Mouse (Mus musculus): Measurements from ENCODE around the gene Srrm3. TPM values are rescaled to one million over a fixed set of nuclear protein-coding genes. Genes with fewer than 3 reads are reported as not detected.
A peak's percentile ranks its signal among the peaks of the same experiment; 100 is the strongest.

Srrm3 gene
- polyA plus RNA-seq, 1 experiment from 2014 or later, result 12.3 TPM

GRCm38 (mm10) chr5:135847881-135848280, 41.2 kb downstream of the Srrm3 start:
- H3K36me3 ChIP-seq (ENCODE audit: control insufficient read depth, insufficient read depth, low read length), result no peaks in the 10 kb centered on the region
- H3K9ac ChIP-seq (ENCODE audit: low read length), result no peak overlapping the region
- H3K4me1 ChIP-seq (replicated peaks; ENCODE audit: control insufficient read depth, insufficient read depth, low read length), result peaks cover 11% of the 10 kb centered on the region; the same call in 1 of the 2 replicates
- H3K4me2 ChIP-seq (ENCODE audit: low read depth, low read length, severe bottlenecking), result no peak overlapping the region
- H3K27ac ChIP-seq (ENCODE audit: low read depth, low read length), result no peak overlapping the region
- H3K9me3 ChIP-seq (ENCODE audit: control insufficient read depth, low read length), result peaks cover 2% of the 10 kb centered on the region; the same call in 1 of the 2 replicates
- 84% methylated on average over 3 of the region's 3 CpGs for WGBS
- H3K27me3 ChIP-seq (ENCODE audit: control insufficient read depth, insufficient read depth, low read length), result peaks cover 21% of the 10 kb centered on the region
- ATAC-seq (replicated peaks; ENCODE audit: low FRiP score), result no peak
- no peak overlapping the region for H3K4me3 ChIP-seq (ENCODE audit: low read depth, low read length)
- DNase-seq (ENCODE audit: low spot score), result no peak

- peak; percentile 75 for DNase-seq (ENCODE audit: low spot score)
- H3K27me3 ChIP-seq (ENCODE audit: control insufficient read depth, insufficient read depth, low read length), result peaks cover 31% of the 10 kb centered on the region
- peak overlapping the region; percentile 2; the same call in 1 of the 2 replicates for H3K4me2 ChIP-seq (ENCODE audit: low read depth, low read length, severe bottlenecking)
- 0 out of 2 replicates have a peak overlapping the region, but pooled peaks have one; percentile 20 for H3K9ac ChIP-seq (ENCODE audit: low read length)
- ATAC-seq (replicated peaks; ENCODE audit: low FRiP score), result peak; percentile 89
- no peak overlapping the region for H3K4me3 ChIP-seq (ENCODE audit: low read depth, low read length)
- H3K9me3 ChIP-seq (ENCODE audit: control insufficient read depth, low read length), result peaks cover 2% of the 10 kb centered on the region; the same call in 1 of the 2 replicates
- H3K36me3 ChIP-seq (ENCODE audit: control insufficient read depth, insufficient read depth, low read length), result no peaks in the 10 kb centered on the region
- peaks cover 11% of the 10 kb centered on the region; the same call in 1 of the 2 replicates for H3K4me1 ChIP-seq (replicated peaks; ENCODE audit: control insufficient read depth, insufficient read depth, low read length)
- peak overlapping the region; percentile 70 for H3K27ac ChIP-seq (ENCODE audit: low read depth, low read length)
- under 1% methylated on average over 15 of the region's 15 CpGs for WGBS
These were observed 44.3 kb downstream of the Srrm3 start for GRCm38 (mm10) chr5:135851024-135851423.

- Histone ChIP-seq H3K27ac (ENCODE audit: low read depth, low read length) (peak overlapping the region; percentile 70; the same call in 1 of the 2 replicates), H3K4me3 (ENCODE audit: low read depth, low read length) (no peak overlapping the region), H3K4me2 (ENCODE audit: low read depth, low read length, severe bottlenecking) (peak overlapping the region; percentile 2; the same call in 1 of the 2 replicates), H3K36me3 (ENCODE audit: control insufficient read depth, insufficient read depth, low read length) (no peaks in the 10 kb centered on the region), H3K4me1 (replicated peaks; ENCODE audit: control insufficient read depth, insufficient read depth, low read length) (peaks cover 11% of the 10 kb centered on the region; the same call in 1 of the 2 replicates), H3K9ac (ENCODE audit: low read length) (0 out of 2 replicates have a peak overlapping the region, but pooled peaks have one; percentile 20), H3K27me3 (ENCODE audit: control insufficient read depth, insufficient read depth, low read length) (peaks cover 36% of the 10 kb centered on the region), H3K9me3 (ENCODE audit: control insufficient read depth, low read length) (peaks cover 2% of the 10 kb centered on the region; the same call in 1 of the 2 replicates)
- 6% methylated on average over 14 of the region's 14 CpGs for WGBS
- no peak for DNase-seq (ENCODE audit: low spot score)
- no peak for ATAC-seq (replicated peaks; ENCODE audit: low FRiP score)
These were observed 44.8 kb downstream of the Srrm3 start for GRCm38 (mm10) chr5:135851481-135851880.

DNA sequence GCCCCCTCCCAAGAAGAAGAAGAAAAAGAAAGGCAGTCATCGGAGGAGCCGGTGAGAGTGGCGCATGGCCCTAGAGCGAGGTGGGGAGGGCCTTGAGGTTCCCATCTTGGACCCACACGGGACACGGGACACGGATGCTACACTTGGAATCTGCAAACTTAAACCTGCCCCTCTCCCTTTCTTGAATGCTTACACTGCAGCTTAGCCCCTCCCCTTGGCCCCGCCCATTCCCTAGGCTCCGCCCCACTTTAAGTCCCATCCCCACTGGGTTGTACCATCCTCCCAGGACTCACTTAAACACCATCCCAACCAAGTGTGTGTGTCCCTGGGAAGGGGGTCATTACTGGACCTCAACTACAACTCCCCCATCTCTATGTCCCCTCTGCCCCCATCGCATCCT, 45.7 kb downstream of the Srrm3 start:
- peak overlapping the region; percentile 38 for H3K4me2 ChIP-seq (ENCODE audit: low read depth, low read length, severe bottlenecking)
- DNase-seq (ENCODE audit: low spot score), result peak; percentile 60
- 3% methylated on average over 10 of the region's 10 CpGs for WGBS
- H3K27me3 ChIP-seq (ENCODE audit: control insufficient read depth, insufficient read depth, low read length), result peaks cover 45% of the 10 kb centered on the region
- no peak overlapping the region for H3K4me3 ChIP-seq (ENCODE audit: low read depth, low read length)
- ATAC-seq (replicated peaks; ENCODE audit: low FRiP score), result no peak
- H3K9me3 ChIP-seq (ENCODE audit: control insufficient read depth, low read length), result peaks cover 2% of the 10 kb centered on the region; the same call in 1 of the 2 replicates
- no peak overlapping the region for H3K9ac ChIP-seq (ENCODE audit: low read length)
- H3K4me1 ChIP-seq (replicated peaks; ENCODE audit: control insufficient read depth, insufficient read depth, low read length), result peaks cover 13% of the 10 kb centered on the region; the same call in 1 of the 2 replicates
- no peaks in the 10 kb centered on the region for H3K36me3 ChIP-seq (ENCODE audit: control insufficient read depth, insufficient read depth, low read length)
- no peak overlapping the region for H3K27ac ChIP-seq (ENCODE audit: low read depth, low read length)

GRCm38 (mm10) chr5:135853731-135854130, 47.0 kb downstream of the Srrm3 start:
- WGBS, result 60% methylated on average over 7 of the region's 7 CpGs
- Histone ChIP-seq H3K36me3 (ENCODE audit: control insufficient read depth, insufficient read depth, low read length) (no peaks in the 10 kb centered on the region), H3K9me3 (ENCODE audit: control insufficient read depth, low read length) (no peaks in the 10 kb centered on the region), H3K4me3 (ENCODE audit: low read depth, low read length) (no peak overlapping the region), H3K27me3 (ENCODE audit: control insufficient read depth, insufficient read depth, low read length) (peaks cover 58% of the 10 kb centered on the region), H3K9ac (ENCODE audit: low read length) (no peak overlapping the region), H3K4me2 (ENCODE audit: low read depth, low read length, severe bottlenecking) (no peak overlapping the region), H3K27ac (ENCODE audit: low read depth, low read length) (no peak overlapping the region), H3K4me1 (replicated peaks; ENCODE audit: control insufficient read depth, insufficient read depth, low read length) (peaks cover 13% of the 10 kb centered on the region; the same call in 1 of the 2 replicates)
- ATAC-seq (replicated peaks; ENCODE audit: low FRiP score) (no peak), DNase-seq (ENCODE audit: low spot score) (no peak)

GRCm38 (mm10) chr5:135855156-135855555, 48.5 kb downstream of the Srrm3 start:
- Histone ChIP-seq H3K4me3 (ENCODE audit: low read depth, low read length) (no peak overlapping the region), H3K4me2 (ENCODE audit: low read depth, low read length, severe bottlenecking) (no peak overlapping the region), H3K36me3 (ENCODE audit: control insufficient read depth, insufficient read depth, low read length) (no peaks in the 10 kb centered on the region), H3K27me3 (ENCODE audit: control insufficient read depth, insufficient read depth, low read length) (peaks cover 58% of the 10 kb centered on the region), H3K9ac (ENCODE audit: low read length) (no peak overlapping the region), H3K4me1 (replicated peaks; ENCODE audit: control insufficient read depth, insufficient read depth, low read length) (peaks cover 11% of the 10 kb centered on the region; the same call in 1 of the 2 replicates), H3K9me3 (ENCODE audit: control insufficient read depth, low read length) (no peaks in the 10 kb centered on the region), H3K27ac (ENCODE audit: low read depth, low read length) (no peak overlapping the region)
- DNase-seq (ENCODE audit: low spot score) (peak; percentile 89), ATAC-seq (replicated peaks; ENCODE audit: low FRiP score) (no peak)
- WGBS, result 1% methylated on average over 4 of the region's 4 CpGs

- no peak overlapping the region for H3K27ac ChIP-seq (ENCODE audit: low read depth, low read length)
- H3K4me1 ChIP-seq (replicated peaks; ENCODE audit: control insufficient read depth, insufficient read depth, low read length), result peaks cover 7% of the 10 kb centered on the region; the same call in 1 of the 2 replicates
- H3K9ac ChIP-seq (ENCODE audit: low read length), result no peak overlapping the region
- H3K4me2 ChIP-seq (ENCODE audit: low read depth, low read length, severe bottlenecking), result no peak overlapping the region
- no peaks in the 10 kb centered on the region for H3K9me3 ChIP-seq (ENCODE audit: control insufficient read depth, low read length)
- ATAC-seq (replicated peaks; ENCODE audit: low FRiP score) (no peak), DNase-seq (ENCODE audit: low spot score) (no peak)
- 35% methylated on average over 8 of the region's 8 CpGs for WGBS
- H3K27me3 ChIP-seq (ENCODE audit: control insufficient read depth, insufficient read depth, low read length), result peaks cover 39% of the 10 kb centered on the region
- no peak overlapping the region for H3K4me3 ChIP-seq (ENCODE audit: low read depth, low read length)
- no peaks in the 10 kb centered on the region for H3K36me3 ChIP-seq (ENCODE audit: control insufficient read depth, insufficient read depth, low read length)
These were observed 60.0 kb downstream of the Srrm3 start for GRCm38 (mm10) chr5:135866662-135867061.

DNA sequence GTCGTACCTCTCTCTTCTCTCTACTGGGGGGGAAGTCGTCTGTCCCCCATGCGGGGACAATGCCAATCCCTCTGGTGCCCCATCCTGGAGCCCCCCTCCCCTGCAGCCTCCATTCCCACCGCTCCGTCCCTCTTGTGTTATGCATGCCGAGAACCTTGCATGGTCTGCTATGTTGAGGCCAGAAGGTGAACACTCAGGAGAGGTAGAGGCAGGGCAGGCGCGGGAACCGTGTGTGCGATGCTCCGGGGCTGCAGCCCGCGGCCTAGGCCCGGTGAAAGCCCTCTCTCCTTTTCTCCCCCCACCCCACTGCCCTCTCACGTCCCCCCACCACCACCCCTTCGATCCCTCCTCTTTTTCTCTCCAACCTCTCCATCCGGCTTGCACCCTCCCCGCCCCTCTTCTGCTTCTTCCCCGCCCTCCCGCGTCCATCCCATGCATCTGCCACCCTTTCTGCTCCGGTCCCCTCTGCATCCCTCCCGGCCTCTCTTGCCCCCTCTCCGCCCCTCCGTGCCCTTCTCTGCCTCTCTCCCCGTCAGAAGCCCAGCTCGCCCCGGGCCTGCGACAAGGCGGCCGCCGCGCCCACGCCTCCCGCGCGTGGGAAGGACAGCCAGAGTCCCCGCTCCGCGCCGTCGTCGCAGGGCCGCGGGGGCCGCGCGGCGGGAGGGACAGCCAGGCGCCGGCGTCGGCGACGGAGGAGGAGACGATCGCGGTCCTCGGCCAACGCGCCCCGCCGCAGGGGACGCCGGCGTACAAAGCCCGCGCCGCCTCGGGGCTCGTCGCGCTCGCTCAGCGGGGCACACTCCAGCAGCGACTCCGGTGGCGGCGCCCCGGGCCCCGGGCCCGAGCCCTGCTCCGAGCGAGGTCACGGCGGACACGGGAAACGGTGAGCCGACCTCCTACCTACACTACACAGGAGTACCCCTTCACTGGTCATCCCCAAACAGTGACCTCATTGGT, 61.2 kb downstream of the Srrm3 start:
- under 1% methylated on average over 87 of the region's 89 CpGs for WGBS
- H3K9me3 ChIP-seq (ENCODE audit: control insufficient read depth, low read length), result no peaks in the 10 kb centered on the region
- peak overlapping the region; percentile 45 for H3K4me3 ChIP-seq (ENCODE audit: low read depth, low read length)
- H3K4me1 ChIP-seq (replicated peaks; ENCODE audit: control insufficient read depth, insufficient read depth, low read length), result peaks cover 7% of the 10 kb centered on the region; the same call in 1 of the 2 replicates
- H3K4me2 ChIP-seq (ENCODE audit: low read depth, low read length, severe bottlenecking), result peak overlapping the region; percentile 80
- DNase-seq (ENCODE audit: low spot score) (no peak), ATAC-seq (replicated peaks; ENCODE audit: low FRiP score) (peak; percentile 49)
- no peaks in the 10 kb centered on the region for H3K36me3 ChIP-seq (ENCODE audit: control insufficient read depth, insufficient read depth, low read length)
- no peak overlapping the region for H3K27ac ChIP-seq (ENCODE audit: low read depth, low read length)
- H3K9ac ChIP-seq (ENCODE audit: low read length), result peak overlapping the region; percentile 49
- peaks cover 39% of the 10 kb centered on the region for H3K27me3 ChIP-seq (ENCODE audit: control insufficient read depth, insufficient read depth, low read length)
